Mouse (Mus musculus): Measurements from ENCODE around the gene Rpp14. TPM values are rescaled to one million over a fixed set of nuclear protein-coding genes. Genes with fewer than 3 reads are reported as not detected.

The Rpp14 gene
- polyA plus RNA-seq (2012; rRNA removed): 5.0 and 5.4 TPM in 2 replicates

DNA sequence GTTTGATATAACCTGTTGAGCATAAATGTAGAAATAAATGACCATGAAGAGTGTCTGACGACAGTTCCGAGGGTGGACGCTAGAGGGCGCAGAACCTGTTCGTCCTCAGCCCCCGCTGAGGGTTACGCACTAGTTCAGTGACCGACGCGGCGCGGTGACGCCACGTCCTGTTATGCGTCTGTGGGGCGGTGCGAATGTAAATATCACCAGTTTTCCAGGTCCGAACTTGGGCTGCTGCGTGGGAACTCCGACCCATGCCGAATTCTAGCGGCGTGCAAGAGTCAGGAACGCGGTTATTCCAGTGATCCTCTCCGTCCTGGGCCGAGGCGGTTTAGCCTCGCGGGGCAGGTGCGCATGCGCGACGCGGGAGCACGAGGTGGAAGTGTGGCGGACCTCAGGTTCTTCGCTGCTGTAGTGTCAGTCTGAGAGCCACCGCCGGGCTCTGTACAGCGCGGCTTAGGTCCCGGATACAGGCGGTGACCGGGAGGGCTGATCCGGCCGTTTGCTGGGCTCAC, at the start of gene Rpp14:
TSS of gene Rpp14 (plus strand) at position 203 of the 515 bp plus-strand sequence.

DNA sequence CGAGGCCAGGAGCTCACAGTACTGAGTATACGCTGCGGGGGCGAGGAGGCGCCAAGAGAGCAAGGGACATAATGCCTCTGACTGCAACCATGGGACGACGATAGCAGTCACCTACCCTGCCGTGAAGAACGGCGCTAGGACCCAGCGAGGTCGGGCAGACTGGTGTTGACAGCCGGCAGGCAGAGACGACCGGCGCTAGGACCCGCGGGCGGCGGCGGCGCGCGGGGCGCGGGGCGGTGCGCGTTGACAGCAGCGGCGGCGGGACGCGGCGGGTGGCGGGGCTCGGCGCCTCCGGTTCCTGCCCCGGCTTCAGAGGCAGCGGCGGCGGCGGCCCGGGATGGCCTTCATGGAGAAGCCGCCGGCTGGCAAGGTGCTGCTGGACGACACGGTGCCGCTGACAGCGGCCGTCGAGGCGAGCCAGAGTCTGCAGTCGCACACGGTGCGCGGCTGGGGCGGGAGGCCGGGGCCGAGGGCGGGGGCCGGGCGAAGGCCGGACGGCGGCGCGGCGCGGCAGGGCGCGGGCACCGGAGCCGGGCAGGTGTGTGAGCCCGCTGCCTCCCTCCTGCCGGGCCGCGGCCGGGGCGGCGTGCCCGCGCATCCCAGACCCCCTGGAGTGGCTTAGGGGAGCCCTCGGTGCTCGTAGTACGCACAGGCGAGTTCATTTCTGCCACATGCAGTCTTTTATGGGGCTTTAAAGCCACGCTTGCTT, 18.0 kb downstream of the Rpp14 start, which contains the start of gene Pxk:
TSS of gene Pxk (plus strand) at position 234 of the 709 bp plus-strand sequence.

Other genes starting within 250 kb of the Rpp14 start
- gene Gm45521, start 123.1 kb upstream of the Rpp14 start, polyA plus RNA-seq (2012; rRNA removed): not detected in 2 replicates
- gene Dnase1l3, start 85.8 kb upstream of the Rpp14 start, polyA plus RNA-seq (2012; rRNA removed): 0.38 and 0.61 TPM in 2 replicates
- gene Abhd6, start 77.5 kb upstream of the Rpp14 start, polyA plus RNA-seq (2012; rRNA removed): 18.9 and 23.0 TPM in 2 replicates
- 27.3 and 42.1 TPM in 2 replicates for gene Pxk, start 17.8 kb downstream of the Rpp14 start, polyA plus RNA-seq (2012; rRNA removed)
- gene Pdhb, start 92.7 kb downstream of the Rpp14 start, polyA plus RNA-seq (2012; rRNA removed): 38.7 and 39.3 TPM in 2 replicates
- gene Kctd6, start 133.8 kb downstream of the Rpp14 start, polyA plus RNA-seq (2012; rRNA removed): 7.2 and 9.9 TPM in 2 replicates
- gene Acox2, start 179.0 kb downstream of the Rpp14 start, polyA plus RNA-seq (2012; rRNA removed): 11.0 and 21.4 TPM in 2 replicates
- 7.7 and 8.3 TPM in 2 replicates for gene Fam107a, start 237.7 kb downstream of the Rpp14 start, polyA plus RNA-seq (2012; rRNA removed)